Mouse (Mus musculus) neural tube, embryonic 12.5 days (tissue): Measurements from ENCODE around the gene Hist2h3b. TPM values are rescaled to one million over a fixed set of nuclear protein-coding genes. Genes with fewer than 3 reads are reported as not detected.
"Not testable (repeated sequence)": the region's sequence is repeated elsewhere in the genome, so short reads cannot be mapped to it uniquely, and the experiment has no call there.

Experiments
- ATAC-seq: fragments of 200-750 bp; cut with Nextera tagmentation; 2 replicates; pipeline ENCODE4 v1.8.0; 2017; ENCODE audit warnings: low read depth, mild to moderate bottlenecking, moderate TSS enrichment, moderate library complexity; ENCODE audit not compliant: low FRiP score
- H3K27ac ChIP-seq: fragments of 300-500 bp; sonication (generic); 2 replicates; pipeline ENCODE4 v1.5.1; 2016
- H3K27me3 ChIP-seq: fragments of 300-500 bp; sonication (generic); replicated peaks from 2 replicates; pipeline ENCODE4 v1.6.1; 2016; ENCODE audit warnings: mild to moderate bottlenecking
- H3K36me3 ChIP-seq: fragments of 300-500 bp; sonication (generic); 2 replicates; pipeline ENCODE4 v1.6.1; 2016; ENCODE audit warnings: mild to moderate bottlenecking
- H3K4me1 ChIP-seq: fragments of 300-500 bp; sonication (generic); 2 replicates; pipeline ENCODE4 v1.6.1; 2016
- H3K4me2 ChIP-seq: fragments of 300-500 bp; sonication (generic); replicated peaks from 2 replicates; pipeline ENCODE4 v1.6.1; 2016; ENCODE audit warnings: mild to moderate bottlenecking
- H3K4me3 ChIP-seq: fragments of 300-500 bp; sonication (generic); 2 replicates; pipeline ENCODE4 v1.5.1; 2016
- H3K9ac ChIP-seq: fragments of 300-500 bp; sonication (generic); 2 replicates; pipeline ENCODE4 v1.6.1; 2016; ENCODE audit warnings: mild to moderate bottlenecking
- H3K9me3 ChIP-seq: fragments of 300-500 bp; sonication (generic); 2 replicates; pipeline ENCODE4 v1.6.1; 2016; ENCODE audit warnings: mild to moderate bottlenecking
- WGBS: fragments of 180-500 bp; shearing (Covaris S2); methylation state at CpG from one replicate; pipeline ENCODE4 v1.1.7; 2016; 5-methylcytosine and 5-hydroxymethylcytosine counted together
- polyA plus RNA-seq: library from polyadenylated mRNA; unstranded; fragments of >200 nt; fragmentation: Nextera tagmentation; extraction: Ambion mirVana; gene quantifications from 2 replicates; pipeline ENCODE4 v1.2.1, GENCODE M21; 2016

Gene Hist2h3b
- polyA plus RNA-seq, 1 experiment from 2014 or later, result 41.2 TPM

DNA sequence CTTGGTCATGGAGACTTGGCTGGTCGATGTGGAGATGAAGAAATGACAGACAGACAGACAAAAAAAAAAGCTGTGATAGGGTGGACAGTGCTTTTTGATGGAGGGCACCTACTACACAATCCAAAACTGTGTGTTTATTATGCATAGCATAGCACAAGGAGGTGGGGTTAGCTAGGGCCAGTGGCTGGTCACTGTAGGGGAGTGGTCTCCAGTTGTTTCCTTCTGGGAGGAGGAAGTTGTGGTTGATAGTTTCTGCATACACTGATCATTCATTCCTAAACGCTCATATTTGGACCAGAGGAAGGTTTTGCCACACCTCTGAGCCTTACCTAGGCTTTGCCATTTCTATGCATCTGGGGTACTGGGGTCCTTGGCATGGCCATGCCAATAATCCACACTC is 38.0 kb upstream of the Hist2h3b start:
- no peaks in the 10 kb centered on the region for H3K27me3 ChIP-seq
- H3K27ac ChIP-seq, result no peak overlapping the region
- no peak overlapping the region for H3K4me3 ChIP-seq
- no peak overlapping the region for H3K9ac ChIP-seq
- no peaks in the 10 kb centered on the region for H3K9me3 ChIP-seq
- no peaks in the 10 kb centered on the region for H3K36me3 ChIP-seq
- 76% methylated on average over 2 of the region's 2 CpGs for WGBS
- ATAC-seq, result no peak
- H3K4me2 ChIP-seq, result no peak overlapping the region
- no peaks in the 10 kb centered on the region for H3K4me1 ChIP-seq

DNA sequence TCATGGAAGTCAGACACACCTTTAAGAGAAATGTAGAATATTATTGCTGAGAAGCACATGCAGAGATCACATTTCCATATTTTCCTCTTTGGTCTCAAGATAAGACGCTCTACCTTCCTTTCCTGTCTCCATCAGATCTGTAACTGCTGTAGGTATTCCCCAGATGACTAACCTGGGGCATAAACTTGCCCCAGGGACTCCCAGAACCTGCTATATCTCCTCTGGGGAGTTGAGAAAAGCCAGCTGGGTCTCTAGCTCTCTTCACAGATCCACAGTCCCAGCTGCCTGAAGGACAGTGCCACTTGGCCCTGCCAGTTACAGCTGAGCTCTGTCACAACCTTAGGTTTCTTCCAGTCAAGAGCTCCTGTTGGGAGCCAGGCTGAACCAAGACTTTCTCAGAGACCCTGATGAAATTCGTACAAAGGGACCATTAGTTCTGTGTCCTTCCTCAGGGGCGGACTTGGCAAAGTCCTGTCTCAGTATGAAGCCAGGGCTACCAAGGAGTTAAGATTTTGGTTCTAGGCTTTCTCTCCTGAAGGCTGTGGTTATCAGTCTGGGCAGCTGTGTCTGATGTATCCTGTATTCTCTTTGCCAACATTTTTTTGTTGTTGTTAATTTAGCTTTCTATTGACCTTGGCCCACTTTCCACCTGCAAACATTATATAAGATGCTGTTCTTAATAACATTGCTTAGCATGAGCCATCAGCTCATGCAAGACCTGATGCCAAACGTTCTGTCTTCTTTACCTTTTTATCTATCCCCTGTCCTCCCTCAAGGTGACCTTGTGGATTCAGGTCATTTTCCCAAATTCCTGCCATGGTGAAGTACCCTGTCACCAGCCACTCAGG is 37.3 kb upstream of the Hist2h3b start:
- Histone ChIP-seq H3K4me1 (no peaks in the 10 kb centered on the region), H3K36me3 (no peaks in the 10 kb centered on the region), H3K4me2 (no peak overlapping the region), H3K9ac (no peak overlapping the region), H3K27ac (no peak overlapping the region), H3K4me3 (no peak overlapping the region), H3K9me3 (no peaks in the 10 kb centered on the region), H3K27me3 (no peaks in the 10 kb centered on the region)
- 77% methylated on average over 4 of the region's 4 CpGs for WGBS
- ATAC-seq, result no peak

GRCm38 (mm10) chr3:96231758-96232120 is 36.7 kb upstream of the Hist2h3b start:
- Histone ChIP-seq H3K9me3 (no peaks in the 10 kb centered on the region), H3K36me3 (no peaks in the 10 kb centered on the region), H3K4me3 (no peak overlapping the region), H3K27me3 (no peaks in the 10 kb centered on the region), H3K9ac (no peak overlapping the region), H3K4me2 (no peak overlapping the region), H3K27ac (no peak overlapping the region), H3K4me1 (no peaks in the 10 kb centered on the region)
- ATAC-seq, result no peak
- WGBS, result 65% methylated on average over 2 of the region's 2 CpGs

DNA sequence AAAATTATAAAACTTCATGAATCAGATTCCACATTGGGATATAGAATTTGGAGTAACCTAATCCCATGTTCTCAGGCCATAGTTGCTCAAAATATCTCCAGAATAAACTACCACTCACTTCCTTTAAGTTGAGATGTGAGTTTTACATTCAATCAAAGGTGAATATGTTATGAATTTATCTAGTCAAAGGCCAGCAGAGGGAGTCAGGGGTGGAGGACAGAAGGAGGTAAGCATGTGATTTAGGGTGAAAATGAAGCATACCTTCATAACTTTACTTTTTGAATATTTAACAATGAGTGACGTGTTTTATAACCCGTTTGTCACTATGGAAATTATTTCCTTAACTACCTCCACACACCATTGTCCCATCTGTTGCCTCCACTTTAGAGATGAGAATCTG is 33.5 kb upstream of the Hist2h3b start:
- WGBS, result 95% methylated on average over 2 of the region's 2 CpGs
- no peak for ATAC-seq
- Histone ChIP-seq H3K9ac (no peak overlapping the region), H3K4me2 (no peak overlapping the region), H3K27me3 (no peaks in the 10 kb centered on the region), H3K9me3 (no peaks in the 10 kb centered on the region), H3K27ac (no peak overlapping the region), H3K4me3 (no peak overlapping the region), H3K36me3 (no peaks in the 10 kb centered on the region), H3K4me1 (peaks cover 15% of the 10 kb centered on the region)

- H3K27me3 ChIP-seq, result no peaks in the 10 kb centered on the region
- H3K4me3 ChIP-seq, result no peak overlapping the region
- H3K36me3 ChIP-seq, result no peaks in the 10 kb centered on the region
- H3K9me3 ChIP-seq, result no peaks in the 10 kb centered on the region
- ATAC-seq, result no peak
- H3K4me2 ChIP-seq, result 0 out of 2 replicates have a peak overlapping the region, but pooled peaks have one; percentile 18
- no peak overlapping the region for H3K27ac ChIP-seq
- H3K4me1 ChIP-seq, result peaks cover 15% of the 10 kb centered on the region
- no peak overlapping the region for H3K9ac ChIP-seq
- 70% methylated on average over 3 of the region's 3 CpGs for WGBS
Measured at GRCm38 (mm10) chr3:96235836-96236235, 32.6 kb upstream of the Hist2h3b start.

- 88% methylated on average over 4 of the region's 4 CpGs for WGBS
- Histone ChIP-seq H3K36me3 (no peaks in the 10 kb centered on the region), H3K27ac (no peak overlapping the region), H3K4me1 (peaks cover 15% of the 10 kb centered on the region), H3K9ac (no peak overlapping the region), H3K9me3 (no peaks in the 10 kb centered on the region), H3K4me2 (peak overlapping the region; percentile 56), H3K27me3 (no peaks in the 10 kb centered on the region), H3K4me3 (0 out of 2 replicates have a peak overlapping the region, but pooled peaks have one; percentile 40)
- ATAC-seq, result no peak
Measured at GRCm38 (mm10) chr3:96236834-96237334, 31.6 kb upstream of the Hist2h3b start.

DNA sequence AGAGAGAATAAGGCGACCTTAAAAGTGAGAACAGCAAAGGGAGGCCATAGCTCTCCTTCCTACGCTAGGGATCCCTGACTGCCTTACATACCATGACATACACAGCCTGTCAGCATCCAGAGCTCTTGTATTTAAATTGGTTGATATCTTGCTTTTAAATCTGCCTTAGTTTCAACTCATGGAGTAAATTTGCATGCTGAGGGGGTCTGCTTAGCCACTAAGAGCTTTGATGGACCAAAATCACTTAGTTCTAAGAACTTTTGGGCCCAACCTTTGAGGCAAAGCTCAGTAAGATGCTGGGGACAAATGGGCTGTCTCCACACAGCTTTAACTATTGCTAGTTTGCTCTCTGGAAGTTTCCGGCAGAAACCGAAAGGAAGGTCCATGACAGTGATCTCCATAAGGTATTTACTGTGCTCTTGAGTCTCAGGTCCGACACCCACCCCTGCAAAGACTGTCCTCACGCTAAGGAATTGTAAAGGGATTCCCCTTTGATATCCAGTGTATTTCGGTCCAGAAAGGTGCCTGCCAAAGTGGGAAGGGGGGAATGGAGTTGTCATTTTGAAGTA is 31.0 kb upstream of the Hist2h3b start:
- Histone ChIP-seq H3K9ac (peak overlapping the region; percentile 64), H3K36me3 (no peaks in the 10 kb centered on the region), H3K4me3 (peak overlapping the region; percentile 40), H3K27ac (no peak overlapping the region), H3K4me2 (peak overlapping the region; percentile 56), H3K4me1 (peaks cover 15% of the 10 kb centered on the region), H3K27me3 (no peaks in the 10 kb centered on the region), H3K9me3 (no peaks in the 10 kb centered on the region)
- 23% methylated on average over 7 of the region's 7 CpGs for WGBS
- no peak for ATAC-seq

- Histone ChIP-seq H3K4me3 (peak overlapping the region; percentile 40), H3K27ac (0 out of 2 replicates have a peak overlapping the region, but pooled peaks have one; percentile 2), H3K4me1 (peaks cover 15% of the 10 kb centered on the region), H3K36me3 (no peaks in the 10 kb centered on the region), H3K27me3 (no peaks in the 10 kb centered on the region), H3K4me2 (peak overlapping the region; percentile 56), H3K9ac (peak overlapping the region; percentile 64), H3K9me3 (no peaks in the 10 kb centered on the region)
- no peak for ATAC-seq
- WGBS, result under 1% methylated on average over 12 of the region's 12 CpGs
Measured at GRCm38 (mm10) chr3:96237904-96238511, 30.4 kb upstream of the Hist2h3b start.

DNA sequence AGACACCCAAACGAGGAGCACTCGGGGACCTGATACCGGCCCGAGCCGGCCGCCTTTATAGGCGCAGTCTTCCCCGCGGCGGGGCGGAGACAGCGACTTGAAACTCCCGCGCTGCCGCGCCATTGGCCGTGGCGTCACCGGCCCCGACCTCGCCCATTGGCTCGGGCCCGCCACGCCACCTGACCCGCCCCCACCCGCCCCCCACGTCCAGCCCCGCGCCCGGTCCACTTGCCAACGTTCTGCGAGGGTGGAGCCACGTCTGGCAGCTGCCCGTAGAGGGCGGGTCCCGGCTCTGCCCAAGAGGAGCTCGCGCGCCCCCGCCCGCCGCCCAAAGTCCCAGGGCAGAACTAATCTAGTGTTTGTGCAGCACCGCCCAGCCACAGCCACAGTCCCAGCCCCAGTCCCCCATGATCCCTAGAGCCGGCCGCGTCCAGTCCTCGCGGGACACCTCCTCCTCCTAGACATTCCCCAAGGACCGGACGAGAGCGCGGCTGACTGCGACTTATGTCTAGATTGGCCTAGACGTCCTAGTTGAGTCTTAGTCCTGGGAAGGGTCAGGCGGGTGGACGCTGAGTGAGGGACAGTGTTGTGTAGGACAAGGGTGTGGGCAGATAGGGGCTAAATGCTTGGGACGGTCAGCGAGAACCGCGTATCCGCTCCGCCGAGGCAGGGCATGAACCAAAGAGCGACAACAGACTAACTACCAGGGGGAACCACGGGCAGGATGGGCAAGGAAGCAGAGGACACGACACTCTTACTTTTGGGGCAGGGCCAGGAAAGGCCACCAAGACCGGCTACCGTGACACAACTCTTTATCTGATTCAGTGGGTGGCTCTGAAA is 29.3 kb upstream of the Hist2h3b start, which contains the start of gene Hist2h3c2:
TSS of gene Hist2h3c2 (minus strand) at position 174 of the 840 bp plus-strand sequence.
- Histone ChIP-seq H3K4me2 (peak within 1 kb of the TSS; percentile 56), H3K27ac (0 out of 2 replicates have a peak within 1 kb of the TSS, but pooled peaks have one; percentile 2), H3K9ac (peak within 1 kb of the TSS; percentile 64), H3K4me3 (peak within 1 kb of the TSS; percentile 40), H3K4me1 (peaks cover 16% of the 10 kb centered on the region)
- not testable (repeated sequence) for H3K36me3 ChIP-seq, H3K27me3 ChIP-seq, H3K9me3 ChIP-seq
- under 1% methylated on average over 17 of the region's 68 CpGs for WGBS
- ATAC-seq, result peak; percentile 91

- H3K4me2 ChIP-seq, result peak within 1 kb of the TSS; percentile 50
- H3K27me3 ChIP-seq, H3K9me3 ChIP-seq, H3K27ac ChIP-seq, H3K36me3 ChIP-seq: not testable (repeated sequence)
- H3K4me3 ChIP-seq, result peak within 1 kb of the TSS; percentile 31; the same call in 1 of the 2 replicates
- H3K4me1 ChIP-seq, result peaks cover 19% of the 10 kb centered on the region
- WGBS, result 4% methylated on average over 42 of the region's 85 CpGs
- H3K9ac ChIP-seq, result 0 out of 2 replicates have a peak within 1 kb of the TSS, but pooled peaks have one; percentile 44
- peak; percentile 77 for ATAC-seq
Measured at GRCm38 (mm10) chr3:96239949-96240798, 28.3 kb upstream of the Hist2h3b start, which contains the start of gene Hist2h2aa2. Gene Hist2h2aa2 (minus strand): TSS chr3:96240276.

DNA sequence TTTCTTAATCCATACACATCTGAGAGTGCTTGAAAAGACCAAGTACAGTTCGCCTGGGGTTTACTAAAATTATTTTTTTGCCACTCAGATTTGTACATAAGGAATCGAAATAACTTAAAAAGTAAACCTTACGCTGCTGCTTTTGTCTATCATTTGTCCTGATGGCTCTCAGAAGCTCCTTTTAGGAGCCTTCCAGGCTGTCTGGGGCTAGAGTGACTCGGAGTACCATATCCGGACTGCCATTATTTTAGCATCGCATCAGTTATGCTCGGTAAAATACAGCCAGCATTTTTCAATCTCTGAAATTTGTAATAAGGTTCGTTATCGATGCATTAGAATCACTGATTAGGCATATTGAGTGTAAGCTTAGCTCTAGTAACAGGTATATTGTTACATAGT is 27.7 kb upstream of the Hist2h3b start:
- Histone ChIP-seq H3K36me3 (no peaks in the 10 kb centered on the region), H3K27me3 (no peaks in the 10 kb centered on the region), H3K4me1 (peaks cover 19% of the 10 kb centered on the region), H3K4me3 (no peak overlapping the region), H3K27ac (no peak overlapping the region), H3K4me2 (peak overlapping the region; percentile 46), H3K9ac (no peak overlapping the region), H3K9me3 (no peaks in the 10 kb centered on the region)
- WGBS, result 75% methylated on average over 9 of the region's 9 CpGs
- no peak for ATAC-seq
